ENCODE assay signal across 8 mouse cellular contexts in the genomic region with DNA sequence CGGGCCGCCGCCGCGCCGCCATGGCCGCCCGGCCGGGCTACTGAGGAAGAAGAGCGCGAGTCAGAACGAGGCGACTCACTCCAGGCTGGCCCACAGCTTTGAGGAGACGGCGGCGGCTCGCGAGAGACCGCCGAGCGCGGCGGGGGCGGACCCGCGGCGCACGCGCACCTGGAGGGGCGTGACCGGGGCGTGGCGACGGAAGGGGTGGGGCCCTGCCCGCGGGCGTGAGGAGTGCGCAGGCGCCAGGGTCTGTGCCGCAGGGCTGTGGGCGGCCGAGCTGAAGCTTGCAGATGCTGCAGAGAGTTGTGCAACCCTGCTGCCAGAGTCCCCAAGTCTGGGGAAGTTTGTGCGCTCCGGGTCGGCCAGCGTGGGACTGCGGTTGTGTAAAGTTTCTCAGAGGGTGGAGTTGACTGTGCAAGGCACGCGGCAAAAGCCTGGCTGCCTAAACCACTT. TPM values are rescaled to one million over a fixed set of nuclear protein-coding genes. Genes with fewer than 3 reads are reported as not detected.
DNase-seq lines count a peak whose midpoint lies in the region; ATAC-seq and TF ChIP-seq lines count a peak whose summit lies in the region.

TSS of gene Rnf149 (minus strand) at position 153 of the 453 bp plus-strand sequence.

- H3K9ac ChIP-seq in heart, embryonic 11.5 days (ENCODE audit: low read depth, low read length): peak within 1 kb of the TSS; percentile 86
- H3K9ac ChIP-seq in kidney, postnatal 0 days (ENCODE audit: low read depth, low read length): peak within 1 kb of the TSS; percentile 96
- H3K9ac ChIP-seq in liver, embryonic 11.5 days (ENCODE audit: low read depth, low read length): peak within 1 kb of the TSS; percentile 96
- peak within 1 kb of the TSS; percentile 89 for H3K9ac ChIP-seq in stomach, embryonic 14.5 days (replicated peaks; ENCODE audit: low read depth, low read length)

- peak within 1 kb of the TSS; percentile 91 for H3ac ChIP-seq in C2C12 (ENCODE audit: control insufficient read depth, insufficient read length, low read depth)

- H3K4me1 ChIP-seq in erythroblast, embryonic 14.5 days (ENCODE audit: control insufficient read depth): peaks cover 46% of the 10 kb centered on the region
- peaks cover 17% of the 10 kb centered on the region for H3K4me1 ChIP-seq in heart, embryonic 11.5 days (ENCODE audit: control insufficient read depth, insufficient read depth, low read length)
- peaks cover 7% of the 10 kb centered on the region; the same call in 1 of the 2 replicates for H3K4me1 ChIP-seq in kidney, postnatal 0 days (replicated peaks; ENCODE audit: insufficient read depth, low read length)
- peaks cover 25% of the 10 kb centered on the region for H3K4me1 ChIP-seq in liver, embryonic 11.5 days (replicated peaks; ENCODE audit: control insufficient read depth, insufficient read depth, low read length)
- peaks cover 15% of the 10 kb centered on the region; the same call in 1 of the 2 replicates for H3K4me1 ChIP-seq in stomach, embryonic 14.5 days (ENCODE audit: control insufficient read depth, insufficient read depth, low read length)

- TF ChIP-seq POLR2A in brain, embryonic 14.5 days (IDR thresholded peaks at IDR 0.05; ENCODE audit: borderline replicate concordance, extremely low read depth, insufficient read depth, insufficient read length, poor library complexity, severe bottlenecking): peak; percentile 94

- peak; percentile 97 for DNase-seq in brain, embryonic 14.5 days (ENCODE audit: low read depth)
- DNase-seq in kidney, postnatal 0 days (ENCODE audit: low spot score): peak; percentile 96
- DNase-seq in liver, embryonic 11.5 days (ENCODE audit: low spot score): peak; percentile 98
- peak; percentile 97 for DNase-seq in naive thymus-derived CD4-positive, alpha-beta T cell, adult 2 months (ENCODE audit: low read depth)

- H3K27ac ChIP-seq in heart, embryonic 11.5 days (ENCODE audit: low read depth, low read length): peak within 1 kb of the TSS; percentile 92
- H3K27ac ChIP-seq in kidney, postnatal 0 days: peak within 1 kb of the TSS; percentile 99
- H3K27ac ChIP-seq in liver, embryonic 11.5 days (ENCODE audit: low read depth, low read length): peak within 1 kb of the TSS; percentile 97
- H3K27ac ChIP-seq in stomach, embryonic 14.5 days (ENCODE audit: low read length): peak within 1 kb of the TSS; percentile 99

- TF ChIP-seq CTCF in C2C12 (IDR thresholded peaks at IDR 0.05; ENCODE audit: control insufficient read depth, insufficient read depth, insufficient read length): no peak
- no peak for TF ChIP-seq CTCF in brain, embryonic 14.5 days (IDR thresholded peaks at IDR 0.05; ENCODE audit: borderline replicate concordance, extremely low read depth, insufficient read depth, insufficient read length)
- TF ChIP-seq CTCF in kidney, postnatal 0 days (IDR thresholded peaks at IDR 0.05; ENCODE audit: low read depth): no peak

- peak within 1 kb of the TSS; percentile 76 for H3K4me2 ChIP-seq in heart, embryonic 11.5 days
- peak within 1 kb of the TSS; percentile 94 for H3K4me2 ChIP-seq in kidney, postnatal 0 days (ENCODE audit: low read length)
- peak within 1 kb of the TSS; percentile 91 for H3K4me2 ChIP-seq in liver, embryonic 11.5 days
- peak within 1 kb of the TSS; percentile 80 for H3K4me2 ChIP-seq in stomach, embryonic 14.5 days (replicated peaks; ENCODE audit: low read depth, low read length)

- H3K27me3 ChIP-seq in C2C12 (ENCODE audit: control insufficient read depth, insufficient read depth, insufficient read length): peaks cover 3% of the 10 kb centered on the region
- peaks cover 4% of the 10 kb centered on the region for H3K27me3 ChIP-seq in erythroblast, embryonic 14.5 days (ENCODE audit: control insufficient read depth)
- H3K27me3 ChIP-seq in heart, embryonic 11.5 days (ENCODE audit: control insufficient read depth, insufficient read depth, low read length): no peaks in the 10 kb centered on the region
- no peaks in the 10 kb centered on the region for H3K27me3 ChIP-seq in kidney, postnatal 0 days (ENCODE audit: insufficient read depth, low read length)
- no peaks in the 10 kb centered on the region for H3K27me3 ChIP-seq in liver, embryonic 11.5 days (replicated peaks; ENCODE audit: control insufficient read depth, insufficient read depth, low read length)
- H3K27me3 ChIP-seq in stomach, embryonic 14.5 days (ENCODE audit: control insufficient read depth, insufficient read depth, low read length): no peaks in the 10 kb centered on the region

- H3K79me2 ChIP-seq in C2C12 (ENCODE audit: control insufficient read depth, insufficient read depth): peaks cover 49% of the 10 kb centered on the region

- H3K36me3 ChIP-seq in C2C12 (ENCODE audit: control insufficient read depth, insufficient read depth): no peaks in the 10 kb centered on the region
- H3K36me3 ChIP-seq in erythroblast, embryonic 14.5 days (ENCODE audit: control insufficient read depth): peaks cover 4% of the 10 kb centered on the region
- H3K36me3 ChIP-seq in heart, embryonic 11.5 days (ENCODE audit: control insufficient read depth, insufficient read depth, low read length): no peaks in the 10 kb centered on the region
- H3K36me3 ChIP-seq in kidney, postnatal 0 days (ENCODE audit: insufficient read depth, low read length): no peaks in the 10 kb centered on the region
- H3K36me3 ChIP-seq in liver, embryonic 11.5 days (ENCODE audit: control insufficient read depth, insufficient read depth, low read length): no peaks in the 10 kb centered on the region
- H3K36me3 ChIP-seq in stomach, embryonic 14.5 days (ENCODE audit: control insufficient read depth, insufficient read depth, low read length): no peaks in the 10 kb centered on the region

- ATAC-seq in heart, embryonic 11.5 days (replicated peaks; ENCODE audit: insufficient number of reproducible peaks, low FRiP score, low TSS enrichment): peak; percentile 94
- ATAC-seq in kidney, postnatal 0 days (replicated peaks; ENCODE audit: low FRiP score, low read depth): peak; percentile 96
- ATAC-seq in liver, embryonic 11.5 days (replicated peaks; ENCODE audit: low FRiP score): peak; percentile 90
- ATAC-seq in stomach, embryonic 14.5 days (ENCODE audit: insufficient number of reproducible peaks, insufficient read depth, low FRiP score, low read depth): peak; percentile 97

- peak within 1 kb of the TSS; percentile 72 for H3K4me3 ChIP-seq in C2C12 (ENCODE audit: insufficient read depth, poor library complexity, severe bottlenecking)
- H3K4me3 ChIP-seq in erythroblast, embryonic 14.5 days (replicated peaks): peak within 1 kb of the TSS; percentile 95
- peak within 1 kb of the TSS; percentile 68 for H3K4me3 ChIP-seq in heart, embryonic 11.5 days (ENCODE audit: low read depth, low read length)
- H3K4me3 ChIP-seq in kidney, postnatal 0 days (replicated peaks; ENCODE audit: low read depth, low read length): peak within 1 kb of the TSS; percentile 95
- H3K4me3 ChIP-seq in liver, embryonic 11.5 days (ENCODE audit: low read depth, low read length): peak within 1 kb of the TSS; percentile 64
- peak within 1 kb of the TSS; percentile 91 for H3K4me3 ChIP-seq in stomach, embryonic 14.5 days (ENCODE audit: low read depth, low read length)

- WGBS in heart, embryonic 11.5 days (ENCODE audit: insufficient replicate concordance): under 1% methylated on average over 48 of the region's 49 CpGs
- WGBS in kidney, postnatal 0 days: under 1% methylated on average over 48 of the region's 49 CpGs
- WGBS in liver, embryonic 11.5 days: under 1% methylated on average over 49 of the region's 49 CpGs
- under 1% methylated on average over 45 of the region's 49 CpGs for WGBS in stomach, embryonic 14.5 days

- no peaks in the 10 kb centered on the region for H3K9me3 ChIP-seq in erythroblast, embryonic 14.5 days (ENCODE audit: control insufficient read depth, low read length)
- H3K9me3 ChIP-seq in heart, embryonic 11.5 days (replicated peaks; ENCODE audit: control insufficient read depth, low read length): no peaks in the 10 kb centered on the region
- H3K9me3 ChIP-seq in kidney, postnatal 0 days (replicated peaks; ENCODE audit: low read length): no peaks in the 10 kb centered on the region
- H3K9me3 ChIP-seq in liver, embryonic 11.5 days (ENCODE audit: control insufficient read depth, low read length): no peaks in the 10 kb centered on the region
- no peaks in the 10 kb centered on the region for H3K9me3 ChIP-seq in stomach, embryonic 14.5 days (ENCODE audit: control insufficient read depth, low read depth, low read length)

- peaks cover 40% of the 10 kb centered on the region for H3K79me3 ChIP-seq in C2C12 (ENCODE audit: low read depth)

TF ChIP-seq in C2C12, 6 proteins besides CTCF, POLR2A, EP300 and RAD21:
- TF ChIP-seq MAX (IDR thresholded peaks at IDR 0.05) (no peak), CEBPB (IDR thresholded peaks at IDR 0.05; ENCODE audit: low read depth) (peak; percentile 95)
TF ChIP-seq in C2C12: peak in this region for 1.

RNA-seq across cellular contexts. Expression of gene Rnf149, which starts in this region (rescaled TPM):
- 23.0 TPM for polyA plus RNA-seq in C2C12 (2012; fragmentation: generic; extraction: Trizol)
- polyA plus RNA-seq in brain, embryonic 14.5 days (2012; rRNA removed): 21.9 and 24.4 TPM in 2 replicates
- 0.67 and 1.2 TPM in 2 replicates for polyA plus RNA-seq in erythroblast, embryonic 14.5 days (2012)
- polyA plus RNA-seq in heart, embryonic 11.5 days (2014; fragmentation: Nextera tagmentation; extraction: Ambion mirVana): 19.0 TPM in 2 replicates
- polyA plus RNA-seq in kidney, postnatal 0 days (2015; fragmentation: Nextera tagmentation; extraction: Ambion mirVana): 26.4 and 27.7 TPM in 2 replicates
- polyA plus RNA-seq in liver, embryonic 11.5 days (2014; fragmentation: Nextera tagmentation; extraction: Ambion mirVana): 27.5 and 29.6 TPM in 2 replicates
- 34.0 and 38.0 TPM in 2 replicates for polyA plus RNA-seq in stomach, embryonic 14.5 days (2014; fragmentation: Nextera tagmentation; extraction: Ambion mirVana)

Comparison
In these comparisons a context has a peak if more than half of its experiments do, and no peak if none do; other contexts are left out.
1. Peak in every context shown above with its lines: DNase-seq, ATAC-seq, H3K4me3 ChIP-seq and H3K27ac ChIP-seq.